Mouse (Mus musculus) NIH3T3 (cell line): Measurements from ENCODE around the gene H2al1m.
A peak's percentile ranks its signal among the peaks of the same experiment; 100 is the strongest.
"Not testable (repeated sequence)": the region's sequence is repeated elsewhere in the genome, so short reads cannot be mapped to it uniquely, and the experiment has no call there.

Experiments
- DNase-seq: peaks from one replicate; pipeline ENCODE4 v3.0.0-alpha.2; 2012; ENCODE audit warnings: low read depth

The H2al1m gene

GRCm38 (mm10) chrX:9332366-9332962 is 48.9 kb downstream of the H2al1m start:
- DNase-seq, result peak; percentile 2

GRCm38 (mm10) chrX:9333035-9333434 is 49.5 kb downstream of the H2al1m start:
- DNase-seq, result not testable (repeated sequence)
